Mouse (Mus musculus): Measurements from ENCODE around the gene Nup93.
"Not testable (repeated sequence)": the region's sequence is repeated elsewhere in the genome, so short reads cannot be mapped to it uniquely, and the experiment has no call there.

Gene Nup93

DNA sequence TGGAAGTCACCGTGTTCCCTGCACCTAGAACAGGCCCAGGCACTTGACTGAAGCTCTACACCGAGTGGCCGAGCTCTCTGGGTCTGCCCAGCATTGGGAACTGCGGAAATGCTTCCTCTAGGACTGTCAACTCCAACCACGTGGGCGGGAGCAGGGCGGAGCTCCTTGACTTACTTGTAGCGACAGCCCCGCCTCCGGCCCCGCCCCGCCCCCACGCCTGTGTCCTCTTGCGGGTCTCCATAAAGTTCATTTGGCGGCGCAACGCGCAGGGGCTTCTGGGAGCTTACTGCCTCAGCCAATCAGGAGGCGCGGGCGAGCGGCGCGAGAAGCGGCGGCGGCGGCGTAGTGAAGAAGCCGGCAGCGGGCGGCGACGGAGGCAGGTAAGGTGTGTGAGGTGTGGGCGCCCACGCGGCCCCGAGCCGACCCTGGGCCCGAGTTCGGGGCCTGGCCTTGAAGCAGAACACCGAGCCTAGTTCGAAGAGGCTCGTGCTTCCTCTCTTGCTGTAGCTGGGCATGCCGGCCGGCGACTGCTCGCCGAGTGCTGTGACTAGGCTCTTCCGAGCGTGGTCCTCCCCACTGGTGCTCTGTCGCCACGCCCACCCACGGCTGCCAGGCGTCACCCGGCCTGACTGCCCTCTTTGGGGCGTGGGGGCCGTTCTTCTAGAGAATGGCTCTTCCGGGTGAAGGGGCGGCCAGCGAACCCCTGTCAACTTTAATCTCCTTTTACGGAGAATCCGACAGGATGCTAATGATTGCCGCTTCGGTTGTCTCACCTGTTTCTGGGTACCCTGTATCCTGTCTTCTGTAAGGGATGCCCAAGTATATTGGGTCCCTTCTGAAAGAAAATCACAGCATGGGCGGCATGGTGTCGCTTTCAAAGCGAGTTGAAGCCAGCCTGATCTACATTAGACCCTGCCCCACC, at the start of gene Nup93:
Gene Nup93, plus strand, starts transcription at position 313 of the 922 bp plus-strand sequence.
- DNase-seq (ENCODE audit: low spot score in 2 of 2): peak; percentile 96 to 99

DNA sequence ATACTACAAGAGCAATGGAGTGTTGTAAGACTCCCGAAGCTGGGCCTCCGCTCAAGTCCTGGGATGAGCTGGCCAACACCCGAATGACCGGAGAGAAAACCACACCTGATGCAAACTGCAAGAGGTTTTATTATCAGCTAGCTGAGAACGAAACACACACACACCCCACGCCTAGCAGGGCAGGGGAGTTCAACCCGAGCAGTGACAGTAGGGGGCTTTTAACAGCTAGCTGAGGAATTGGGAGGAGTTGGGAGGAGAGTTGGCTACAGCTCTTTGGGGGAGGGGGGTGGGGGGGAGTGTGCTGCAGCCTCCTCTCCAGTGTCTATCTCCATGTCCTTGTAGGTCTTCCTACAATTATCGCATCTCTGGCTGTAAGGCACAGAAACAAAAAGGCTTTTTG, 48.6 kb upstream of the Nup93 start:
- not testable (repeated sequence) for DNase-seq (ENCODE audit: low spot score in 2 of 2)

DNA sequence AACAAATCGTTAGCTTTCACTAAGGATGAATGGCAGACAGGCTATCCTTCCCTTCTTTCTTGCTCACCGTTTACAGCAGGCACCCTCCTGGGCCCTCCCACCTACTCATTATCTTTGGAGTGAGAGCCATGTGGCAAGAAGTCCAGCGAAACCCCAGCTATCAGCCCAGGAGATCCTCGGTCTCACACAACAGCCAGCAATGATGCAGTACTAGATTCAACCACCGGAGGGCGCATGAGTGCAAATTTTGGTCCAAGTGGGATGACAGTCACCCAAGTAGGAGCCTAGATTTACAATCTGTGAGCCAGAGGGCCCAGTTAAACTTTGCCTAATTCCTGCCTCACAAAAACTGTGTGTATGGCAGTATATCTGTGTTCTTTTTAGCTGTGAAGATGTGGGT, 47.1 kb upstream of the Nup93 start:
- DNase-seq (ENCODE audit: low spot score in 2 of 2): peak; percentile 95

DNA sequence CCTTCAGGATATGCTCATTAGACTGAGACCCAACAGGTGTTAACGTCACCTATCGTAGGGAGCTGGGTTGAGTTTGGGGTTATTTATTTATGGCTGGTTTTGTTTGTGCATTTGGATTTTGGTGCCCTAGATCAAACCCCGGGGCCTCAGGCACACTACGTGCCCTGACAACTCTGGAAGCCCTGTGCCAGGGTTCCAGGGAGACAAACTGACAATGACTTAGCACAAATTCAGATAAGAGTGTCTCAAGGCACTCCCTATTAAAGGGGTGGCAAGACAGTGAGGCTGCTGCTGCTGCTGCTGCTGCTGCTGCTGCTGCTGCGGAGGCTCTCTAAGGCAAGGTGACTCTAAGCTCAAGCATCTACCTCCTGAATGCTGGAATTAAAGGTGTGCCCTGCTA, 44.8 kb upstream of the Nup93 start:
- DNase-seq (ENCODE audit: low spot score in 2 of 2): no peak

DNA sequence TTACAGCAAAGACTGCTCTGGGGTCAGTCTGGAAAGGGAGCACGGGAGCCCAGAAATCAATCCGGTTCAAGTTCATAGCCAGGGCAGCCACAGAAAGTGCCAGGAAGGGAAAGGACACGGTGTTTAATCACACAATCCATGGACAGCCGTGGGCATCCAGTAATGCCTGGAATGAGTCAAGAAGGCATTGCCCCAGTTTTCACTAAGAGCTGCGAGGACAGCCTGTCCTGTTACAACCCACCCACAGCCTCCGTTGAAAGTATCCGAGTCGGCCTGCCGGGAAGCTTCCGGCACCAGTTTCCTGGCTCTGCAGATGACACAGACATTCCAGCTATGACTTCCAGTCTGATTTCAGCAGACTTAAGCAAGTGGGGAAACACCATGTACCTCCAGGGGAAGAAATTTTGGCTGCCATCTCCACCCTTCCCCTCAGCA, 43.0 kb upstream of the Nup93 start:
- no peak for DNase-seq (ENCODE audit: low spot score in 2 of 2)

DNA sequence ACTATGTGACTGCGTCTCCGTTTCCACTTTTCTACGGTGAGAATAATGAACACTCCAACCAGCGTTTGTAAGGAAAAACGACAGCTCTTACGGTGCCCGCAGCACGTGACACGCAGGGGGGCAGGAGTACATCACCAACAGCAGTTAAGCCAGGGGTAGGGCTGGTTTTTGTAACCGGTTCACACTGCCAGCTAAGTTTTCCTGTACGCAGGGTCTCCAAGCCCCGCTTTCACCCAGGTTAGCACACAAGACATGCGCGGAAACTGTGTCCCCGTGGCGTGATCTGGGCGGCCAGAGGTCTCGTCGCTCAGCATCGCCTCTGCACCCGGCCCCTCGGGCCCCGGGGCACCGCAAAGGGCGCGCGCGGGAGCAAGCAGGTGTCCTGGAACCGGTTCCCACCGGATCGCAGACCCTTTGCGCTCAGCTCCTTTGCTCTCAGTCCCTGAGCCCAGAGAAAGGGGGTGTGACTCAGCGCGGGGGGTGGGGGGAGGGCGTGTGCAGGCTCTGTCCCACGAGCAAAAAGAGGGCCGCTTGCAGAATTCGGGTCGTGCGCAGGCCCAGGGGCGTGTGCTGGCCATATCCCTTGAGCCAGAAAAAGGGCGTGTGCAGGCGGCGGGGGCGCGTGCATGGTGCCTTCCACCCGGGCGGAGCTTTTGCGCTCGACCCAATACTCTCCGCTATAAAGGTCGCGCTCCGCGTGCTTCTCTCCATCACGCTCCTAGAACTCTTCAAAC, 42.1 kb upstream of the Nup93 start, which contains the start of gene Mt2:
Gene Mt2, plus strand, starts transcription at position 590 of the 734 bp plus-strand sequence.
- peak; percentile 49 to 69 for DNase-seq (ENCODE audit: low spot score in 2 of 2)

DNA sequence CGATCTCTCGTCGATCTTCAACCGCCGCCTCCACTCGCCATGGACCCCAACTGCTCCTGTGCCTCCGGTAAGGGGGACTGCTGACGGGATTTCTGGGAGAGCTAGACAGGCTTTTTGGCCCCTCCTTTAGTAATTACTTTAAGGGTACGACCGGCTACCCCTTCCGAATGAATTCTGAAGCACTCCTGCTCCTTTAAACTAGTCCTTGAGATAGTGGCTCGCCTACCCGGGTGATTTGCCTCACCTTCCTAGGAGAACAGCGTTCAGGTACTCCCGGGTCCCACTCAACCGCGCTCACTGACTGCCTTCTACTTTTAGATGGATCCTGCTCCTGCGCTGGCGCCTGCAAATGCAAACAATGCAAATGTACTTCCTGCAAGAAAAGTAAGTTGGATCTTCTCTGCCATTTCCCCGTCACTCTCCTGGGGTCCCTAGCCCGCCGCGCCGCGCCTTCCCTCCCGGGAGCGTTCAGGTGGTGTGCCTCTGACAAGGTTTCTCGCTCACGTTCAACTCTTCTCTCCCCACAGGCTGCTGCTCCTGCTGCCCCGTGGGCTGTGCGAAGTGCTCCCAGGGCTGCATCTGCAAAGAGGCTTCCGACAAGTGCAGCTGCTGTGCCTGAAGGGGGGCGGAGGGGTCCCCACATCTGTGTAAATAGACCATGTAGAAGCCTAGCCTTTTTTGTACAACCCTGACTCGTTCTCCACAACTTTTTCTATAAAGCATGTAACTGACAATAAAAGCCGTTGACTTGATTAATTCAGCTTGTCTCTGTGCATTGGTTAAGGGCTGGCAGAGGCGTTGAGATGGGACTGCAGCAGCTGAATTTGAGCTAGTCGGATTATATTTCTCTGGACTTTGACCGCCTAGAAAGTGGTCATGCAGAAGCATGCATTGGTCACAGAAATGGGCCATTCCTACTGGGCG, 41.3 kb upstream of the Nup93 start:
- DNase-seq (ENCODE audit: low spot score in 2 of 2): no peak

DNA sequence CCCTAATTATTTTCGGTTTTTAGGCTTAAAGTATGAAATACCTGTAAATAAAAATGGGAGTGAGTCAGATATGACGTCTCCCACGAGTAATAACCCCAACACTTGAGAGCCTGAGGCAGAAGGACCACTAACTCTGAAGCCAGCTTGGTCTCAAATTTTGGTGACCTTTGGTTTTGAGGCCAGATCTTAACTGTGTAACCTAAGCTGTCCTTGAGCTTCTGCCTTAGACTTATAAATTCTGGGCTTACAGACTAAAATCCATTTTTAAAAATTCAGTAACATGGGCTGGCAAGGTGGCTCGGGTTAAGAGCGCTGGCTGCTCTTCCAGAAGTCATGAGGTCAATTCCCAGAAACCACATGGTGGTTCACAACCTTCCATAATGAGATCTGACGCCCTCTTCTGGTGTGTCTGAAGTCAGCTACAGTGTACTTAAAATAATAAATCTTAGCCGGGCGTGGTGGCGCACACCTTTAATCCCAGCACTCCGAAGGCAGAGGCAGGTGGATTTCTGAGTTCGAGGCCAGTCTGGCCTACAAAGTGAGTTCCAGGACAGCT, 40.4 kb upstream of the Nup93 start:
- no peak for DNase-seq (ENCODE audit: low spot score in 2 of 2)

DNA sequence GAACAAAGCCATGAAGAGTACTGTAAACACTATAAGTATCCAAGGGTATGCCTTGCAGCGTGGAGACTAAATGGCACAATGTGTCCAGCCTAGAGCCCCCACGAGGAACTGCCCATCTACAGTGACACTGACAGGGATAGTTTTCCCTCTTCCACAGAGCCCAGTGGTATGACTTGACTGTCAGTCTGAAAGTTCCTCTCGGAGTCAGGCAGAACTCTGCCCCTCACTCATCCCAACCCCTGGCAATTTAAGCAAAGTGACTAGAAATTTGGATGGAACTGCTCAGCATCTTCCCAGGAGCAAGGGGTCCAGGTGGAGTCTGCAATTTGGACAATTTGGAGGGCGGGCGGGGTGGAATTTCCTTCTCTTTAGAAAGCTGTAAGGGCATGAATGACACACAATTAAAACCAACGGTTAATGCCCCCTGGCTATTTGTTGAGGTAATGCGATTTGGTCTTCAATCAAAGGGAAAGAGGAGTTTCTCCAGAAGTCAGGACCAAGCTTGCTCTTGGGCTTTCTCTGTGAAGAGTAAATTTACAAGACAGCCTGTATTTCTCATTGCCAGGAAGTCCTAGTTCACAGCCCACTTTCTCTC, 39.6 kb upstream of the Nup93 start:
- no peak for DNase-seq (ENCODE audit: low spot score in 2 of 2)

DNA sequence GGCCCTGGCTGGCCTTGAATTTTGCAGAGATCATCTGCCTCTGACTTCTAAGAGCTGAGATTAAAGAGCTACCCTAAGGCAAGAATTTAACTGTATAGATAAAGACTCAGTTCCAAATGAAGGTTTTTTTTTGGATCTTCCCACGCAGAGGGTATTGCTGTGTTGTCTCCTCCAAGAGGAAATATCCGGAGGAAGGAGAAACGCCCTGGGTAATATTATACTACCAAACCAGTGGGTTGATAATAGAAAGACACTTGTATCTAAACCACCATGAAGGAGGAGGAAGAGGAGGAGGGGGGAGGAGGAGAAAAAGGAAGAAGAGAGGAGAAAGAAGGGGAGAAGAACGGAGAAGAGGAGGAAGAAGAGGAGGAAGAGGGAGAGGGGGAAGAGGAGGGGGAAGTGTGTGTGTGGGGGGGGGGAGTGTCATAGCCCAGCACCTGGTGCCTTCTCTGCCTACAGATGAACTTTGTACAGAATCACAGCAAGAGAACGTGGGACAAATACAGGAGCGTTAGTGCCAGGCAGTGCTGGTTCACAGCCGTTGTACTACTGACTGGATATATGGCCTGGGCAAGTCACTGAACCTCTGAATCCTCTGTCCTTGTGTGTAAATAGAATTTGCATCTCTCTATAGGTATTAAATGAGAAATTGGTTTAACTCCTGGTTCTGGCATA, 36.5 kb upstream of the Nup93 start:
- DNase-seq (ENCODE audit: low spot score in 2 of 2): no peak

DNA sequence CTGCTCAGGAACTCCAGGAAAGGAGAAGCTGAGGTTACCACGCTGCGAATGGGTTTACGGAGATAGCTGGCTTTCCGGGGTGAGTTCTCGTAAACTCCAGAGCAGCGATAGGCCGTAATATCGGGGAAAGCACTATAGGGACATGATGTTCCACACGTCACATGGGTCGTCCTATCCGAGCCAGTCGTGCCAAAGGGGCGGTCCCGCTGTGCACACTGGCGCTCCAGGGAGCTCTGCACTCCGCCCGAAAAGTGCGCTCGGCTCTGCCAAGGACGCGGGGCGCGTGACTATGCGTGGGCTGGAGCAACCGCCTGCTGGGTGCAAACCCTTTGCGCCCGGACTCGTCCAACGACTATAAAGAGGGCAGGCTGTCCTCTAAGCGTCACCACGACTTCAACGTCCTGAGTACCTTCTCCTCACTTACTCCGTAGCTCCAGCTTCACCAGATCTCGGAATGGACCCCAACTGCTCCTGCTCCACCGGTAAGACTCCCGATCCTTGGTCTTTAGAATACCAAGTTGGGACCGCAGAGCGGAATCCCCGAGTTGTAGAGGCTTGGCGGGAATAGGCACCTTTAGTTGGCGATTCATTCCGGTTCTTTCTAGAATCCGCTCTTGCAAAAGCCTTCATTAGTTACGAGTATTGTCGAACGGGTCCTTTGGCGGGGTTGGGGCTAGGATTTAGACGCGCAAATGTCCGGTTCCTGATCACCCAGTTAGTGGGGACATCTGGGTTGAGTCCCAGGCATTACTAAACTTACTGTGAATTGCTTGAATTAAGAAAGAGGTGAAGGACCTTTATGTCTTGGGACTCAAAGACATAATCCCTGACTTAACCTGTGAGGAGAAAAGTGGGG, 35.3 kb upstream of the Nup93 start, which contains the start of gene Mt1:
Gene Mt1, plus strand, starts transcription at position 226 of the 856 bp plus-strand sequence.
- peak; percentile 53 to 71 for DNase-seq (ENCODE audit: low spot score in 2 of 2)

DNA sequence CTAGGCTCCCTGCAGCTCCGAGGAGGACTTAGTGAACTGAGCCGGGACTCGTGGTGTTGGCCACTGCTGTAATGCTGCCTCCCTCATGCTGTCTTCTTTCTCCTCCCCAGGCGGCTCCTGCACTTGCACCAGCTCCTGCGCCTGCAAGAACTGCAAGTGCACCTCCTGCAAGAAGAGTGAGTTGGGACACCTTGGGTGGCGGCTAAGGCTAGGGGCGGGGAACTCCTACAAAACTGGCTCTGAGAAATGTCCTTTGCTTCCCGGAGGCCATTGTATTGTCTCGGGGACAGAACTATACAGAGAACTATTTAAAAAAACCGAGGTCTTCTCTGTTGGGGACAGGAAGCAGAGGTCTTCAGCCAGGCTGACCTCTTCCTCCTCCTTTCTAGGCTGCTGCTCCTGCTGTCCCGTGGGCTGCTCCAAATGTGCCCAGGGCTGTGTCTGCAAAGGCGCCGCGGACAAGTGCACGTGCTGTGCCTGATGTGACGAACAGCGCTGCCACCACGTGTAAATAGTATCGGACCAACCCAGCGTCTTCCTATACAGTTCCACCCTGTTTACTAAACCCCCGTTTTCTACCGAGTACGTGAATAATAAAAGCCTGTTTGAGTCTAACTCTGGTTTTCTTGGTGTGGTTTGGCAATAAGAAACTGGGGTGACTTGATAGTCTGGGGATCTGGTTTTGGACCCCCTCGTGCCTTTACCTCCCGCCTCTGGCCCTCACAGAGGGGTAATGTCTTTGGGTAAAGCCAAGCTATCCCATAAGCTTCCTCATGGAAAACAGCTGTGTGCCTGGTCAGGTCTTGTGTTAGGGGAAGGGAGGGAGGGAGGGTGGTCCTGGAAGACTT, 34.4 kb upstream of the Nup93 start:
- no peak for DNase-seq (ENCODE audit: low spot score in 2 of 2)

DNA sequence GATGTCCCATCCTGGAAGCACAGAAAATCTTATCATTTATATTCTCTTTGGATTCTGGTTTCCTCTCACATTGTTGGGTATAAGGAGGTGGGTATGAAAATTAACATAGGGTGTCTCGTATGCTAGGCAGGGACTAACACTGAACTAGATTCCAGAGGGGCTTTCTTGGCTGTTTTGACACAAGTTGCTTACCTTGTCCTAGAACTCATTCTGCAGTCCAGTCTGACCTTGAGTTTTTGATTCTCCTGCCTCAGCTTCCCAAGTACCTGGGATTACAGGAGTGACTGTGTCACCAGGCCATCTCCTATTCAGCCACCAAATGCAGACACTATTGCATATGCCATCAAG, 33.8 kb upstream of the Nup93 start:
- no peak for DNase-seq (ENCODE audit: low spot score in 2 of 2)

DNA sequence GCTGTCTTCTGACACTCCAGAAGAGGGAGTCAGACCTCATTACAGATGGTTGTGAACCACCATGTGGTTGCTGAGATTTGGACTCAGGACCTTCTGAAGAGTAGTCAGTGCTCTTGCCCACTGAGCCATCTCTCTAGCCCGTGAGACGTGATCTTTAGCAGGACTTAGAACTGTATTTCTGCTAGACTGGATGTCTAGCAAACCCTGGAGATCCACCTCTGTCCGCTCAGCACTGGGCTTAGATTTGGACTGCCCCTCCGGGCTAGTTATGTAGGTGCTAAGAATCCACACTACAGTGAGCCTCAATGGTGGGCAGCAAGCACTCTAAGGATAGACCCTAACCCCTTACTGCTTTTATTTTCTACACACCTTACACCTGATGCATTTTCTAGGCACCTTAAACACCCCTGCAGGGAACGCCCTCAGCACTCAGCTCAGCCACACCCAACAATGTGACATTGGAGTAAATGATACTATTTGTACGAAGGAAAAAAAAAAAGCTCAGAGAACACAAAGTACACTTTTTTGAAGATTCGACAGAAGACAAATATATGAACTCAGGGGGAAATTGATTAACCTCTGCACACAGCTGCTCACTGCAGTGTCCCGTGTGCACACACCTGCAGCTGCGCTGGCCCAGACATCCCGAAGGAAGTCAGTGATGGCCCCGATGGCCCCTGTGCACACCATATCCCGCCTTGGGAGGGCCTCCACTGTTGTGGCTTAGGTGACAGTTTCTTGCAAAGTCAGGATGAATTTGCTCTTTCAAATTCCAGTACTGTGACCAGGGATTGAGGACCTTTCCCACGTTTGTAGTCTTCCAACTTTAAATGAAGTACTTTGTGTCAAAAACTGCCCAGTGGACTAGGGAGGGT, 32.1 kb upstream of the Nup93 start:
- DNase-seq (ENCODE audit: low spot score in 2 of 2): no peak

DNA sequence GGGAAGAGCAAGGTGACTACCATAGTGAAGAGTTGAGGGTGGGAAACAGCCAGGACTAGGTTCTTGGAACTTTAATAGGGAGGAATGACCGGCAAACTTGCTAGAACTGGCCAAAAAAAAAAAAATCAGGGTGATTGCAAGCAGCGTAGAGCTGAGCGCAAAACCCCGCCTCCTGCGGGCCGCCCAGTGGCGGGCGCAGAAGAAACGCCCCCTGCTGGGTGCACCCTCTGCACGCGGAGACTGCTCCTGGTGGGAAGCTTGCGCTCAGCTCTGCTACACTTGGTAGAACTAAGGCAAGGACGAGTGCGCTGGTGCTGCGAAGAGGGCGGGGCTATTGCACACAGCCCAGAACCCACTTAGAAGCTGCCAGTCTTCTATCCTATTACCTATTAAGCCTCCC, 31.2 kb upstream of the Nup93 start:
- peak in 1 of 2 experiments; percentile 32 for DNase-seq (ENCODE audit: low spot score in 2 of 2)

DNA sequence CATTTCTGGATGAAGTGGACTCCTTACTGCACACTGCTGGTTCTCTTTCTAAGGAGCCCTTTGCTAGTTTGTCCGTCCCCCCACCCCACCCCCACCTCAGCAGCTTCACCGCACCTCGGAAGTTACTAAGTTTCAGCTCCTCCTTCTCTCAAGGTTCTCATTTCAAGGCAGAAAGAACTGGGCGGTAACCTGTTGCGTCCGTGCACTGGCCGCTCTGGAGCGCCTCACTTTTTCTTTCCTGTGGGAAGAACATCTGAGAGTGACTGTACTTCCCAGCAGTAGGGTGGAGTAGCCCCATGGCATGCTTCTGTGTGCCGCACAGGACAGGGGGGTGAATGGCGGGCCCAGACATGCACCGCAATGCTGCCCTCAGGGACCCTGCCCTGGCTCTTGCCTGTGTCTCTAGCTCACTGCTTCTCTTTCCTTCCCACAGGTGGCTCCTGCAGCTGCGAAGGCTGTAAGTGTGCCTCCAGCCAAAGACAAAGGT, 30.0 kb upstream of the Nup93 start:
- DNase-seq (ENCODE audit: low spot score in 2 of 2): no peak

DNA sequence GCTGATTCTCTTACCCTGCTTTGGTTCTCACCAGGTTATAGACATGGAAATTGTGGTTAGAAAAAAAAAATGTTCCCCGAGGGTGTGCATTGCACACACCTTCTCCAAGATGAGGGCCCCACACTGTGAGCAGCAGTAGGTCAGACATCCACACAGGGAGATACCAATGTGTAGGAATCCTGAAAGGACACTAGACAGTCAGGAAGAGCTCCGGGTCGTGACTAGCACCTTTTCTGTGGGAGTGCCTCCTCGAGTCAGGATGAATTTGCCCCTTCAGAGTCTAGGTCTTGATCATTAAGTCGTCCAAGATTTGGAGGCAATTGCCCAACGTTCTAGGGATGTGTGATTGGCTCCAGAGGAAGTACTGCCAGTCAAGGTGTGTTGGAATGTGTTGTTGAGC, 28.6 kb upstream of the Nup93 start:
- DNase-seq (ENCODE audit: low spot score in 2 of 2): no peak
